Mouse (Mus musculus) brain, embryonic 14.5 days (tissue): ENCODE data around the gene Ahctf1. TPM values are rescaled to one million over a fixed set of nuclear protein-coding genes. Genes with fewer than 3 reads are reported as not detected.

ENCODE experiments used
- DNase-seq: peaks from one replicate; pipeline ENCODE4 v3.0.0-alpha.2; 2011; ENCODE audit warnings: low read depth
- CTCF ChIP-seq: fragments of 200-500 bp; IDR thresholded peaks from 2 replicates; pipeline ENCODE4 v1.5.1; 2012; ENCODE audit warnings: inconsistent platforms, mild to moderate bottlenecking, moderate library complexity, borderline replicate concordance; ENCODE audit not compliant: insufficient read depth, insufficient read length; ENCODE audit errors: extremely low read depth
- POLR2A ChIP-seq: fragments of 200-500 bp; IDR thresholded peaks from 2 replicates; pipeline ENCODE4 v1.6.1; 2012; ENCODE audit warnings: mild to moderate bottlenecking, inconsistent platforms, borderline replicate concordance; ENCODE audit not compliant: poor library complexity, insufficient read depth, insufficient read length, severe bottlenecking; ENCODE audit errors: extremely low read depth
- polyA plus RNA-seq: library from polyadenylated mRNA; depleted of rRNA; stranded (reverse); fragments of >200 nt; gene quantifications from 2 replicates; pipeline ENCODE4 v1.2.3, GENCODE M21; 2012; rRNA removed

Ahctf1 gene
- polyA plus RNA-seq, 1 experiment: 32.3 TPM

DNA sequence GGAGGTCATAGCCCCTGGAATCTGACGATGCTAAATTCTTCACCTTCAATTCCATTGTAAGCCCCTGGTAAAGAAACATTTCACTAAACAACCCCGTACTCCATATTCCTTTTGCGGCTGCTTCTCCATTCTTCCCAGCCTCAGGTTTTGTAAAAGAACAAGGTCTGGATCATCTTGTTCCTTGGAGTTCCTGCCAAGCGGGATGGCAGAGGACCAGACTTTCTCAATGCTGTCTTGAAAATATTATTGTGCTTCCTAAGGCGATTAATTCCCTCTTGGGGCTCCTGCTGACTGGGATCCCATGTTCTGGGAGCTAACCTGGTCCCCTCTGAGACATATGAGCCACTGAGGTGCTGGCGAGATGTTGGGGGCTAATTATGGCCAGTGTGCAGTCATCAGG, 98.3 kb downstream of the Ahctf1 start:
- TF ChIP-seq CTCF (no peak), POLR2A (no peak)
- peak; percentile 9 for DNase-seq

DNA sequence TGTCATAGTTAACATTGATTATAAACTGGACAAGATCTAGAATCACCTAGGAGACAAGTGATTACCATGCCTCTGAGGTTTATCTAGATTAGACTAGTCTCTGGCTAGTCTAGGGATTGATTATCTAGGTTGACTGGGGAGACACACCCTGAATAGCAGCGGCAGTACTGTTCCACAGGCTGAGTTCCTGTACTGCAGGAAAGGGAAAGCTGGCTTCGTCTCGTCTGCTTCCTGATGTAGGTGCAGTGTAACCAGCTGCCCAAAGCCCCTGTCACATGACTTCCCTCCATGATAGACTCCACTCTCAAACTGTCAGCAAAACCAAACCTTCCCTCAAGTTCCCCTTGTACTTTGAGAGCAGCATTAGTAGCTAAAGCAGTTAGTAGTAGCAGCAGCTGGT, 99.3 kb downstream of the Ahctf1 start:
- no peak for DNase-seq
- no peak for TF ChIP-seq CTCF
- TF ChIP-seq POLR2A: no peak

Other genes with a start within 250 kb of the Ahctf1 start
- gene Sccpdh, start 135.5 kb downstream of the Ahctf1 start, polyA plus RNA-seq: 58.7 and 65.0 TPM in 2 replicates
- gene Kif28, start 58.4 kb downstream of the Ahctf1 start, polyA plus RNA-seq: 0.03 and 0.07 TPM in 2 replicates
- gene Gm10518, start 304 bp downstream of the Ahctf1 start, polyA plus RNA-seq: not detected in 2 replicates
- 42.7 and 60.6 TPM in 2 replicates for gene Cdc42bpa, start 156.8 kb upstream of the Ahctf1 start, polyA plus RNA-seq